Mouse (Mus musculus): ENCODE data around the gene Fgg. TPM values are rescaled to one million over a fixed set of nuclear protein-coding genes. Genes with fewer than 3 reads are reported as not detected.

Gene Fgg
- total RNA-seq, 2 experiments from 2014 or later: not detected

DNA sequence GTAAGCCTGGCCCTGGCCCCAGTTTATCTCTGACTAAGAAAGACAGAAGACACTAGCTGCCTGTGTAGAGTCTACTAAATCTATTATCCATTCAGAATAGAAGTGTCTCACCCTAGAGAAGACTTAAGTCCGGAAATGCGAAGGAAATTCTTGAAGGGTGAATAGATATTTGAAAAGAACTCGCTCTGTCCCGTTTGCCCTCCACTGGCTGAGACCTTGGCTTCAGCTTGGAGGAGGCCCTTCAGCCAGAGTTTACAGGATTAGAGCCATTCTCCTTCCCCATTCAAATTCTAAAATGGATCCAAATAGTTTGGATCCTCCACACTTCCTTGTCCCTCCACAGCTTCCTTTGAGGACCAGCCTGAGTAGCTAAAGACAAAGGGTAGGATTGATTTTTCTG is 22.8 kb downstream of the Fgg start:
- Histone ChIP-seq H3K4me3 (no peak overlapping the region), H3K27ac (no peak overlapping the region)
- no peak for TF ChIP-seq CTCF (IDR thresholded peaks at IDR 0.05)
- no peak for DNase-seq (ENCODE audit: extremely low spot score in 1 of 2, low spot score in 2 of 2)
- intact Hi-C loops (cut with DNase I): no loop called here

DNA sequence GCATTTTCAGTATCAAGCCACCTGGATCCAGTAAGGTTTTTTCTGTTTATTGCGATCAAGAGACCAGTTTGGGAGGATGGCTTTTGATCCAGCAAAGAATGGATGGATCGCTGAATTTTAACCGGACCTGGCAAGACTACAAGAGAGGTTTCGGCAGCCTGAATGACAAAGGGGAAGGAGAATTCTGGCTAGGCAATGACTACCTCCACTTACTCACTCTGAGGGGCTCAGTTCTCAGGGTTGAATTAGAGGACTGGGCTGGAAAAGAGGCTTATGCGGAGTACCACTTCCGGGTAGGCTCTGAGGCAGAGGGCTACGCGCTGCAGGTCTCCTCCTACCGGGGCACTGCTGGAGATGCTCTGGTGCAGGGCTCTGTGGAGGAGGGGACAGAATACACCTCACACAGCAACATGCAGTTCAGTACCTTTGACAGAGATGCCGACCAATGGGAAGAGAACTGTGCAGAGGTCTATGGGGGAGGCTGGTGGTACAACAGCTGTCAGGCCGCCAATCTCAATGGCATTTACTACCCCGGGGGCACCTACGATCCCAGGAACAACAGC is 25.3 kb downstream of the Fgg start:
- DNase-seq (ENCODE audit: extremely low spot score in 1 of 2, low spot score in 2 of 2): no peak
- Histone ChIP-seq H3K27ac (no peak overlapping the region), H3K4me3 (no peak overlapping the region)
- TF ChIP-seq CTCF (IDR thresholded peaks at IDR 0.05): no peak
- intact Hi-C loops (cut with DNase I): no loop called here

DNA sequence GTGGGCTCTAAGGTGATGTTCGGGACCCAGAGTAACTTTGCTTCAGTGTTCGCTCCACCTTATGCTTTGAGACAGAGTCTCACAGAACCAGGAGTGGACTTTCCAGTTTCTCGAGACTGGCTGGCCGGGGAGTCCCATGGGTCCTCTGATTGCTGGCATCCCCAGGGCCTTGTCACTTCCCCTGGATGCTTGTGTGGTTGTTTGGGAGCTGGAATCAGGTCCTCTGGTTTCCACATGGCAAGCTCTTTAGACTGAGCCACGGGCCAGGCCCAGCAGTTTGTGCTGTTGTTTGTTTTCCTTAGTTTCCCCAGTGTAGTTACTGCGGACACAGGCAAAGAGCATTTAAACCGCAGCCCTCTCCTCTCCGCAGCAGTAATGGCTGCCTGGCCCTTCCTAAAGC is 26.3 kb downstream of the Fgg start:
- Histone ChIP-seq H3K27ac (no peak overlapping the region), H3K4me3 (no peak overlapping the region)
- no peak for TF ChIP-seq CTCF (IDR thresholded peaks at IDR 0.05)
- intact Hi-C loops (cut with DNase I): no loop called here
- no peak for DNase-seq (ENCODE audit: extremely low spot score in 1 of 2, low spot score in 2 of 2)

DNA sequence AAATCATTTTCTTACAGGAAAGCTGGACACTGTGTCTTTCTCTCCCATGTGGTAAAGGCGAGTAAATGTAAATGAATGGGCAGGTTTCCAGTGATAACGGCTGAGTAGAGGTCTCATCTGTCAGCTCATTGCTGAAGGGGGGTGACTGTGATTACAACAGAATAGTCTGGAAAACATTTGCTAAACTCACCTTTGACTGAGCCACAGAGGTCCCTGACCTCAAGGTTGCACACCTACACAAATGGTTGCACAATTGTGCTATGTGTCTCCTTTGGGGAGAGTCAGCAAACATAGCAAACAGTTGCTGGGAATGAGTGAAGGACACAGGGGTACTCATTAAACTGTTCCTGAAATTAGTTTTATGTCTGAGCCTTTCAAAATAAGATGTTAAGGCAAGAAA is 31.3 kb downstream of the Fgg start:
- no peak overlapping the region for H3K4me3 ChIP-seq
- TF ChIP-seq CTCF (IDR thresholded peaks at IDR 0.05): no peak
- no peak overlapping the region for H3K27ac ChIP-seq
- DNase-seq (ENCODE audit: extremely low spot score in 1 of 2, low spot score in 2 of 2): no peak
- intact Hi-C loops (cut with DNase I): no loop called here

DNA sequence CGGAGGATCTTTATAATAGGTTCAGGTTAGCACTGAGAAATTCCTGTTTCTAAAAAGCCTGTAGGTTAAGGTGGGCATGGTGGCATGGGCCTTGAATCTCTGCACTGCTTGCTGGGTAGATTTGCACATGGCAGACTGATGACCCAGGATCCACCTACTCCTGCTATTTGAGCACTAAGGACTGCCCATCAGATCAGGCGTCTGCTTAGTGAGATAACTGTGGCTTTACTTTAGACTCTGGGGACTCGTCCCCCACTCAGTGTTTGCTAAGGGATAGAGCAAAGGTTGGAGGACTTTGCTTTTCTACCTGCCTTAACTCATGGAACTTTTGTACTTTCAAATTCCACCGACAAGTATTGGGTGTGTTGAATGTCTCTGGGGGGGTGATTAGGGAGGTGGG is 32.1 kb downstream of the Fgg start:
- TF ChIP-seq CTCF (IDR thresholded peaks at IDR 0.05): no peak
- DNase-seq (ENCODE audit: extremely low spot score in 1 of 2, low spot score in 2 of 2): no peak
- Histone ChIP-seq H3K4me3 (no peak overlapping the region), H3K27ac (no peak overlapping the region)
- intact Hi-C loops (cut with DNase I): no loop called here

DNA sequence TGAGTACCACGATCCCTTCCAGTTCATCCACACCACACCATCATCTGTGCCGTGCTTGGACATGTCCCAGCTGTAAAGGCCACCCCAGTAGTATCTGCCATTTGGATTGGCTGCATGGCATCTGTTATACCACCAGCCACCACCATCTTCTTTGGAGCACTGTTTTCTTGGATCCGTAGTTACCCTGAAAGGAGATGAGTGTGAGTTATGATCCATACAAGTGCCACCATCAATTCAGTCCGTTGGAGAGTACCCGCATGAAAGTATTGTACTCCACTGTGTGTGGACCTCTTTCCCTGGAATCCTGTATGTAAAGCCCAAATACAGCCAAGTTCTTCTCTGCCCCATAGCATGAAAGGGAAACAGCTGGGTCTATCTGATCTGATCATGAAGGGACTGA is 34.9 kb downstream of the Fgg start:
- Histone ChIP-seq H3K27ac (no peak overlapping the region), H3K4me3 (no peak overlapping the region)
- no peak for DNase-seq (ENCODE audit: extremely low spot score in 1 of 2, low spot score in 2 of 2)
- intact Hi-C loops (cut with DNase I): no loop called here
- no peak for TF ChIP-seq CTCF (IDR thresholded peaks at IDR 0.05)

DNA sequence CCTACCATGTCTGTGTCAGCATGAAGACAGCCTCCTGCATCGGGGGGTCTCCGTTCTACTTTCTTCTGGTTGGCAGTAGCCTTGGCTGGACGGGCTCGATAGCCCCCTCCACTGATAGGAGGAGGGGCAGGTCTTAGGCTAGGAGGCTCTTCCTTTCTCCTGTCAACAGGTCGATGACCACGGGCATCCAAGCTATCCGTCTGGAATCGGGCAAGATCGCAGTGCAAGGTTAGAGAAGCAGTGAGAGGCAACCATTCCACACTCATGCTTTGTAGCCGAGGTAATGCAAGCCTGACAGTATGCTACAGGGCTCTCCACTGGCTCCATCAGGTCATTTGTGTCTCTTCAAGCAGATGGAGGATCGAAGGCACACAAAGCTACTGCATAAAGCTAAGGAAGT is 39.1 kb downstream of the Fgg start:
- H3K4me3 ChIP-seq: no peak overlapping the region
- TF ChIP-seq CTCF (IDR thresholded peaks at IDR 0.05): no peak
- DNase-seq (ENCODE audit: extremely low spot score in 1 of 2, low spot score in 2 of 2): no peak
- no peak overlapping the region for H3K27ac ChIP-seq
- intact Hi-C loops (cut with DNase I): no loop called here

DNA sequence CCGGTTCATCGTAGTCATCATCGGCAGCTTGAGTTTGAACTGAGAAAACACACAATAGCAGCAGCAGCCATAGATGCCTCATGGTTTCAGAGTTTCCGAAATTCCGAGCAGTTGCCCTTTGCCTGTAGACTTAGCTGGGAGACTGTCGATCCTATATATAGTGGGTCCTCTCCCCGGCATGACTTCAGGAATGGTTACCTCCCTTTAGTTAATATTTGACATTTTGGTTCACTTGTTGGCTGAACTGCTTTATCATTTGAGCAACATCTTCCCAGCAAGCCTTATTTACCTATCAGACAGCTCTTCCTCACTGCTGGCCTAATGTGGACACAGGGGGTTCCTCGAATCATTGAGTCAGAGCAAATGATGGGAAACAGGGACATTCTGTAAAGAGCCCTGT is 42.2 kb downstream of the Fgg start, which contains the start of gene Fgb:
Gene Fgb, minus strand, starts transcription at position 184 of the 400 bp plus-strand sequence.
- TF ChIP-seq CTCF (IDR thresholded peaks at IDR 0.05): no peak
- Histone ChIP-seq H3K4me3 (no peak within 1 kb of the TSS), H3K27ac (no peak within 1 kb of the TSS)
- DNase-seq (ENCODE audit: extremely low spot score in 1 of 2, low spot score in 2 of 2): no peak
- intact Hi-C loops (cut with DNase I): loop anchor here (10.0 kb wide), 2 partner anchors 645 to 865 kb away; no protein-coding TSS in a partner anchor

DNA sequence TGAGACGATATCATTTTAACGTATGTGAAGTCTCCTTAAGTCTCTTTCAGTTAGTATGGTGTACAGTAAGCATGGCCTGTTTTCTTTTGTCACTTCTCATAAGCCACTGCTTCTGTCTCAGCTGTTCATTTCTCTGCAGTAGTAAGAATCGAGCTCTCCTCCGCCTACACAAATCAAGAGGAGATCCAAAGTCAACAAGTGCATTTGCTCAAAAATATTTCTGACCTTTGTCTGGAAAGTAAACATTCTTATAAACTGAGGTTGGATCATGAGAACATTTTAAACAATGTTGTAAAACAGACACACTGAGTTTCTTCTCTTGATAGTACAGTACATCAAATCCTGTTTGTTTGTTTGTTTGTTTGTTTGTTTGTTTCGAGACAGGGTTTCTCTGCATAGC is 43.1 kb downstream of the Fgg start:
- no peak for TF ChIP-seq CTCF (IDR thresholded peaks at IDR 0.05)
- intact Hi-C loops (cut with DNase I): loop anchor here (10.0 kb wide), 2 partner anchors 646 to 864 kb away; no protein-coding TSS in a partner anchor
- Histone ChIP-seq H3K4me3 (no peak overlapping the region), H3K27ac (no peak overlapping the region)
- no peak for DNase-seq (ENCODE audit: extremely low spot score in 1 of 2, low spot score in 2 of 2)

DNA sequence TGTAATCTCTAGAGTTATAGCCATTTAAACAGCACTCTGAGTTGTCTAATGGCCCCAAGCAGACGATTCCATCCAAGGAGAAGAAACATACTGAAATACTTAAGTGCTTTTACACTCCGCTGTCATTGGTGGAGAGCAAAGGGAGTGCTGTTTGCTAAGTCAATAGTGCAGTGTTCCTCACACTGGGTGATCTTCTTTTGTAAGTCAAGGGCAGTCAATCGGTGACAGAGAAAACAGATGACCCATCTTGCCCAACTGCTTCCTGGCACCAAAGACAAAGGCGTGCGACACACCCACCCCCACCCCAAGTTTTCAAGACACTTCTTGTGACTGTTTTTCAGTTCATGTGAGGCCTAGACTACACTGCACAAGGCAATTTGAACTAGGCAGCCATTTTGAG is 44.6 kb downstream of the Fgg start:
- Histone ChIP-seq H3K27ac (no peak overlapping the region), H3K4me3 (no peak overlapping the region)
- no peak for TF ChIP-seq CTCF (IDR thresholded peaks at IDR 0.05)
- no peak for DNase-seq (ENCODE audit: extremely low spot score in 1 of 2, low spot score in 2 of 2)
- intact Hi-C loops (cut with DNase I): loop anchor here (2.0 to 10.0 kb wide), 3 partner anchors 173 to 863 kb away; no protein-coding TSS in a partner anchor

DNA sequence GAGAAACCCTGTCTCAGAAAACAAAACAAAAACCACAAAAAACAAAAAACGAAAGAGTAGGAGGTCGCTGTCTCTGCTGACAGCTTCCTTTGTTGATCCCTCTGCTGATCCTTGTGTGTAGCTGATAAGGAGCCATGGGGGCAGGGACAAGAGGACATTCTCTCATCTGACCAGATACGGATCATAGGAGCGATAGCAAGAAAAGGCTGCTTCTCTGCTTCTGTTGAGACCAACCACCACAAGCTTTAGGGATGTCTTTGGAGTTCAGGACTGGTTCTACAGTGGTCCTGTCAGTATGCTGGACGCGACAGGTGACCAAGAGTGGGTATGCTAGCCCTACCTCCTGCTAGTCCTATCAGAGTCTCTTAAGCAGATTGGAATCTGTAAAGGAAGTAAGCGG is 45.6 kb downstream of the Fgg start:
- DNase-seq (ENCODE audit: extremely low spot score in 1 of 2, low spot score in 2 of 2): no peak
- intact Hi-C loops (cut with DNase I): loop anchor here (1.0 to 10.0 kb wide), 4 partner anchors 54 to 862 kb away; no protein-coding TSS in a partner anchor
- no peak overlapping the region for H3K27ac ChIP-seq
- no peak overlapping the region for H3K4me3 ChIP-seq
- TF ChIP-seq CTCF (IDR thresholded peaks at IDR 0.05): no peak

DNA sequence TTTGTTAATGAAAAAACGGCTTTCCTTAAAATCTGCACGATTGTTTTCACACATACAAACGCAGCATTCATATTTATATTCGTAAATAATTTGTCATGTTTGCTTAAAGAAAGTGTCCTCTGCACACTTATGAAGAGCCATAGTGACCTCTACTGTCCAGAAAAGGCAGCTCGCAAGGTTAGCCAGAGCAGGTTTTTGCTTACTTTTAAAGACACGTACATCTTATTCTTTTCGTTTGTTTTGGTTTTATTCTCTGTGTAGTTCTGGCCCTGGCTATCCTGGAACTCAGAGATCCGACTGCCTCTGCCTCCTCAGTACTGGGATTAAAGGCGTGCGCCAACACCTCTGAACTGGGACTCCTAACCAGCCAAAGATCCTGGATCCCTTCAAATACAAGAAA is 46.2 kb downstream of the Fgg start:
- TF ChIP-seq CTCF (IDR thresholded peaks at IDR 0.05): peak; percentile 74
- Histone ChIP-seq H3K4me3 (no peak overlapping the region), H3K27ac (no peak overlapping the region)
- DNase-seq (ENCODE audit: extremely low spot score in 1 of 2, low spot score in 2 of 2): no peak
- intact Hi-C loops (cut with DNase I): loop anchor here (1.0 to 10.0 kb wide), 5 partner anchors 51 to 861 kb away; no protein-coding TSS in a partner anchor

DNA sequence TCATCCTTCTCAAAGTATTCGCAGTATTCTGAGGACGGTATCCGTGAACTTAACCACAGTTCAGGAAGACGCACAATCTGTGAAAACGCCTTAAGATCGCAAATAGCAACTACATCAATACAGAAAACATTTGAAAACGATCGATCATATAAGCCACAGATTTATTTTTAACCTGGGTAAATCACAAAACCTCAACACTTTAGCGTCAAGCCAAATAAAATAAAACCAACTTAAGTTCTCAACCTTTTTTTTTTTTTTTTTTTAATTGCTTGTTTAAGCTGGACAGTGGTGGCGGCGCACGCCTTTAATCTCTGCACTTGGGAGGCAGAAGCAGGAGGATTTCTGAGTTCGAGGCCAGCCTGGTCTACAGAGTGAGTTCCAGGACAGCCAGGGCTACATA is 47.2 kb downstream of the Fgg start:
- DNase-seq (ENCODE audit: extremely low spot score in 1 of 2, low spot score in 2 of 2): no peak
- intact Hi-C loops (cut with DNase I): loop anchor here (1.0 to 10.0 kb wide), 3 partner anchors 52 to 860 kb away; no protein-coding TSS in a partner anchor
- Histone ChIP-seq H3K4me3 (peak overlapping the region; percentile 89), H3K27ac (no peak overlapping the region)
- TF ChIP-seq CTCF (IDR thresholded peaks at IDR 0.05): no peak
